ENCODE assay signal across 8 mouse cellular contexts in genomic region chr4:109201582-109202424, GRCm38 (mm10). TPM values are rescaled to one million over a fixed set of nuclear protein-coding genes. Genes with fewer than 3 reads are reported as not detected.
A peak's percentile ranks its signal among the peaks of the same experiment; 100 is the strongest.
DNase-seq lines count a peak whose midpoint lies in the region; ATAC-seq lines count a peak whose summit lies in the region.

Osbpl9 (minus strand) TSS chr4:109202272.

- ATAC-seq in forebrain, embryonic 14.5 days, result peak; percentile 98
- peak; percentile 98 for ATAC-seq in neural tube, embryonic 15.5 days (ENCODE audit: low FRiP score)

- H3K4me2 ChIP-seq in forebrain, embryonic 14.5 days (ENCODE audit: low read length), result peak within 1 kb of the TSS; percentile 94
- H3K4me2 ChIP-seq in neural tube, embryonic 15.5 days, result peak within 1 kb of the TSS; percentile 82

- under 1% methylated on average over 58 of the region's 59 CpGs for WGBS in forebrain, embryonic 14.5 days
- under 1% methylated on average over 59 of the region's 59 CpGs for WGBS in neural tube, embryonic 15.5 days

- no peaks in the 10 kb centered on the region for H3K9me3 ChIP-seq in forebrain, embryonic 14.5 days (replicated peaks; ENCODE audit: control insufficient read depth, low read length)
- H3K9me3 ChIP-seq in neural tube, embryonic 15.5 days (replicated peaks), result no peaks in the 10 kb centered on the region

- intact Hi-C loops in heart, postnatal 14 days (cut with DNase I), result loop anchor here (5.0 kb wide), 1 partner anchor 80 kb away; the partner anchor contains the start of gene Eps15

- peak within 1 kb of the TSS; percentile 78 for H3K9ac ChIP-seq in forebrain, embryonic 14.5 days (ENCODE audit: low read length)
- H3K9ac ChIP-seq in neural tube, embryonic 15.5 days (replicated peaks), result peak within 1 kb of the TSS; percentile 81

- peaks cover 7% of the 10 kb centered on the region; the same call in 1 of the 2 replicates for H3K4me1 ChIP-seq in forebrain, embryonic 14.5 days (ENCODE audit: control insufficient read depth, insufficient read depth, low read length)
- H3K4me1 ChIP-seq in neural tube, embryonic 15.5 days, result peaks cover 25% of the 10 kb centered on the region

- H3K27me3 ChIP-seq in forebrain, embryonic 14.5 days (replicated peaks; ENCODE audit: control insufficient read depth, insufficient read depth, low read length), result no peaks in the 10 kb centered on the region
- H3K27me3 ChIP-seq in neural tube, embryonic 15.5 days (replicated peaks), result no peaks in the 10 kb centered on the region

- DNase-seq in ES-CJ7 (ENCODE audit: low read depth, low spot score), result peak; percentile 97
- peak; percentile 98 for DNase-seq in cerebellum, adult 11 months
- DNase-seq in forebrain, embryonic 14.5 days (ENCODE audit: low spot score), result peak; percentile 99
- peak; percentile 98 for DNase-seq in heart, postnatal 14 days
- DNase-seq in layer of hippocampus, adult 11-12 months (ENCODE audit: low spot score), result peak; percentile 98
- DNase-seq in lung, adult 18-20 months, result peak; percentile 98
- DNase-seq in testis, postnatal 14 days (ENCODE audit: low spot score), result peak; percentile 98

- no peaks in the 10 kb centered on the region; the same call in 1 of the 2 replicates for H3K36me3 ChIP-seq in forebrain, embryonic 14.5 days (ENCODE audit: control insufficient read depth, insufficient read depth, low read length)
- H3K36me3 ChIP-seq in neural tube, embryonic 15.5 days, result no peaks in the 10 kb centered on the region; the same call in 1 of the 2 replicates

- H3K27ac ChIP-seq in forebrain, embryonic 14.5 days (ENCODE audit: low read depth, low read length), result peak within 1 kb of the TSS; percentile 92
- H3K27ac ChIP-seq in neural tube, embryonic 15.5 days (replicated peaks), result peak within 1 kb of the TSS; percentile 96

- H3K4me3 ChIP-seq in forebrain, embryonic 14.5 days (ENCODE audit: low read depth, low read length), result peak within 1 kb of the TSS; percentile 85
- peak within 1 kb of the TSS; percentile 89 for H3K4me3 ChIP-seq in neural tube, embryonic 15.5 days (replicated peaks)

RNA-seq across cellular contexts. Expression of gene Osbpl9, which starts in this region (rescaled TPM):
- polyA plus RNA-seq in forebrain, embryonic 14.5 days (2014; fragmentation: Nextera tagmentation; extraction: Ambion mirVana), result 75.3 and 88.2 TPM in 2 replicates
- total RNA-seq in heart, postnatal 14 days (2021), result 100 to 1,000 TPM in 1 of 2 experiments, 10 to 100 TPM in 1; 92.8 to 101 TPM
- polyA plus RNA-seq in neural tube, embryonic 15.5 days (2015; fragmentation: Nextera tagmentation; extraction: Ambion mirVana), result 79.1 and 79.4 TPM in 2 replicates

Comparison
In these comparisons a context has a peak if more than half of its experiments do, and no peak if none do; other contexts are left out.
1. Peak in every context shown above with its lines: DNase-seq, ATAC-seq, H3K4me3 ChIP-seq and H3K27ac ChIP-seq.